Mouse (Mus musculus) embryonic facial prominence, embryonic 15.5 days (tissue): Measurements from ENCODE around the gene Qrsl1. TPM values are rescaled to one million over a fixed set of nuclear protein-coding genes. Genes with fewer than 3 reads are reported as not detected.

Experiments used
- ATAC-seq: fragments of 200-750 bp; cut with Nextera tagmentation; 2 replicates; pipeline ENCODE4 v1.8.0; 2017; ENCODE audit warnings: low read depth, moderate TSS enrichment; ENCODE audit not compliant: insufficient number of reproducible peaks, low FRiP score, low TSS enrichment
- H3K27ac ChIP-seq: fragments of 300-500 bp; sonication (generic); replicated peaks from 2 replicates; pipeline ENCODE4 v1.5.1; 2015; ENCODE audit warnings: mild to moderate bottlenecking, inconsistent platforms
- H3K27me3 ChIP-seq: fragments of 300-500 bp; sonication (generic); 2 replicates; pipeline ENCODE4 v1.6.1; 2015; ENCODE audit warnings: inconsistent platforms
- H3K36me3 ChIP-seq: fragments of 300-500 bp; sonication (generic); 2 replicates; pipeline ENCODE4 v1.6.1; 2015; ENCODE audit warnings: mild to moderate bottlenecking, inconsistent platforms
- H3K4me1 ChIP-seq: fragments of 300-500 bp; sonication (generic); 2 replicates; pipeline ENCODE4 v1.6.1; 2015; ENCODE audit warnings: inconsistent platforms
- H3K4me2 ChIP-seq: fragments of 300-500 bp; sonication (generic); replicated peaks from 2 replicates; pipeline ENCODE4 v1.6.1; 2015; ENCODE audit warnings: mild to moderate bottlenecking, inconsistent platforms
- H3K4me3 ChIP-seq: fragments of 300-500 bp; sonication (generic); replicated peaks from 2 replicates; pipeline ENCODE4 v1.5.1; 2015; ENCODE audit warnings: mild to moderate bottlenecking, inconsistent platforms
- H3K9ac ChIP-seq: fragments of 300-500 bp; sonication (generic); 2 replicates; pipeline ENCODE4 v1.6.1; 2015; ENCODE audit warnings: inconsistent platforms
- H3K9me3 ChIP-seq: fragments of 300-500 bp; sonication (generic); replicated peaks from 2 replicates; pipeline ENCODE4 v1.6.1; 2016; ENCODE audit warnings: inconsistent platforms
- WGBS: fragments of 180-500 bp; shearing (Covaris S2); methylation state at CpG from one replicate; pipeline ENCODE4 v1.1.7; 2015; 5-methylcytosine and 5-hydroxymethylcytosine counted together
- polyA plus RNA-seq: library from polyadenylated mRNA; unstranded; fragments of >200 nt; fragmentation: Nextera tagmentation; extraction: Ambion mirVana; gene quantifications from 2 replicates; pipeline ENCODE4 v1.2.1, GENCODE M21; 2015

Gene Qrsl1
- polyA plus RNA-seq, 1 experiment from 2014 or later = 17.1 TPM

DNA sequence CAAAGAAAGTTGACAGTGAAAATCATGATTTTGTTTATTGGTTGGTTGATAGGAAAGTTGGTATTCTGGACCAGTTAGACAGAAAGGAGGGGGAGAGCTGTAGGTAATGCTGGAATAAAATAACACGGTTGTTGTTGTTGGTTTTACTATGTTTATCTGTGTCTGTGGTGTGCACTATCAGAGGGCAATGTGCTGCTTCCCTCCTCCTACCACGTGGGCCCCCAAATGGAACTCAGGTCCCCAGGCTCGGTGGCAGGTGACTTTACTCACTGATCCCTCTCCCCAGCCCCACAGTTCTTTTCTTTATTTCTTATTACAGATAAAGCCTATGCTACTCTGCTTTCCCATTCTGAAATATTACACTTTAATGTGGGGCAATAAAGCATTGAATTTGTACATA, 10.7 kb upstream of the Qrsl1 start:
- Histone ChIP-seq H3K27ac (no peak overlapping the region), H3K9ac (no peak overlapping the region), H3K36me3 (no peaks in the 10 kb centered on the region), H3K4me1 (no peaks in the 10 kb centered on the region), H3K4me3 (no peak overlapping the region), H3K9me3 (no peaks in the 10 kb centered on the region), H3K27me3 (no peaks in the 10 kb centered on the region), H3K4me2 (no peak overlapping the region)
- ATAC-seq = no peak
- 78% methylated on average over 3 of the region's 3 CpGs for WGBS

DNA sequence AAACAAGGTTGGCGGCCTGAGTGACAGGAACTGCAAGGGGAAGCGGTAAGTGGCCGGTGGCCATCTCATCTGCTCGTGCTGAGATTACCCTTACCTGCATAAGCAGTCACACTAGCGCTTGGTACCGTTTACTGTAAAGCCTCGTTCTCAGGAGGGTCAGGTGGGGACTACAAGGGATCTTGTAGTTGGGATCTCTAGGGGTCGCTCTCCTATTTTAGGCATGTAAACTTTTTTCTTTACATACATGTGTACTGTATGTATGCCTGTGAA, 9.3 kb upstream of the Qrsl1 start:
- Histone ChIP-seq H3K4me1 (no peaks in the 10 kb centered on the region), H3K27me3 (no peaks in the 10 kb centered on the region), H3K9me3 (no peaks in the 10 kb centered on the region), H3K4me3 (no peak overlapping the region), H3K36me3 (no peaks in the 10 kb centered on the region), H3K9ac (no peak overlapping the region), H3K27ac (no peak overlapping the region), H3K4me2 (no peak overlapping the region)
- 85% methylated on average over 8 of the region's 8 CpGs for WGBS
- no peak for ATAC-seq

DNA sequence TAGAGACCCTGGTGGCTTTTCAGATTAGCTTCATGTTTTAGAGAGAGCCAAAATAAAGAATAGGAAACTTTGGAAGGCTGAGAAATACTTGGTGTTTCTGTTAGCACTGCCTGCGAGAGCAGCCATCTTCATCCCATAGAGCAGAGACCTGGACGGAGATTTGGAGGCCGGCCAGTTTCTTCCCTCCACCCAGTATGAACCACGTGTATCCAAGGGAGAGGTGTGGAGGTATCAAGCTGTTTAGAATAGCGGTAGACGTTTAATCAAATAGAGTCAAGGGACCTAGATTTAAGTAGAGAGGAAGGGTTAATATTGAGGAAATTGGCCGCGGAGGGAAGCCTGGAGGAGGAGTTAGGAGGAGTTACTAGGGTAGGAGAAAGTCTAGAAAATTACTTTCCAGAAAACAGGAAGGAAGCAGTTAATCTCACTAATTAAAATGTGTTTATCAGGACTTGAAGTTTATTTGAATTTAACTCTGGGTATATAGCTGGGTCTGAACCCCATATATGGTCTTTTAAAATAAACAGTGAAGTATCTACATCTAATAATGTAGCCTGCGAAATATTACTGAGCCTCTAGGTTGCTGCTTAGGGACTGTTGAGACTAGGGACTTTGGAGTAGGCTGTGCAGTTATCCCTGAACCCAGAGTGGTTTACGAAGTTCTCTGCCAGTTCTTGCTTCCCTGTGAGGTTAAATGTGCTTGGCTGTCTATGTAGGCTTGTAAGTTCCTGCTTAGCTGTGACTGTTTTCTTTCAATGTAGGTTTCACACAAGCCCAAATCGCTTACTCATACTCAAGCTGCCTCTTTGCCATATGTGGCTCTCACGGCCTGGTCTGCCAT, 8.7 kb upstream of the Qrsl1 start:
- H3K27me3 ChIP-seq = no peaks in the 10 kb centered on the region
- no peak overlapping the region for H3K4me2 ChIP-seq
- H3K9ac ChIP-seq = no peak overlapping the region
- no peaks in the 10 kb centered on the region for H3K4me1 ChIP-seq
- H3K27ac ChIP-seq = no peak overlapping the region
- 84% methylated on average over 12 of the region's 12 CpGs for WGBS
- ATAC-seq = no peak
- H3K4me3 ChIP-seq = no peak overlapping the region
- no peaks in the 10 kb centered on the region for H3K36me3 ChIP-seq
- no peaks in the 10 kb centered on the region for H3K9me3 ChIP-seq

DNA sequence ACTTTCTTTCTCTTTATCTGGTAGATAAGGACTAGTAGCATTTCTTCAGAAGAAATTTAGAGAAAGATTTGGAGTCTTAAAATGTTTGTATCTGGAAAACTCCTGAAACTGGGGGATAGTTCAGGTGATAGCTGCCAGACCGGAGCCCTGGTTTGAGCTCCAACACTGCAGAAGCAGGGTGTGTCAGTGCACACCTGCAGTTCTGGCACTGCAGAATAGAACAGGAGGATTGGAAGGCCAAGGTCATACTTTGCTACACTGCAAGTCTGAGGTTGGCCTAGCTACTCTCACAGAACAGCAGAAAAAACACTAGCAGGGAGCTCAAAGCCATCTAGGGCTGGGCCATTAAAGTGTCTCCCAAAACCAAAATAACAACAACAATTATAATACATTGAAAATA, 3.0 kb upstream of the Qrsl1 start:
- peaks cover 8% of the 10 kb centered on the region; the same call in 1 of the 2 replicates for H3K4me1 ChIP-seq
- no peak for ATAC-seq
- no peaks in the 10 kb centered on the region for H3K27me3 ChIP-seq
- WGBS = 97% methylated on average over 1 of the region's 1 CpGs
- H3K9ac ChIP-seq = no peak overlapping the region
- H3K36me3 ChIP-seq = no peaks in the 10 kb centered on the region
- no peak overlapping the region for H3K4me2 ChIP-seq
- no peaks in the 10 kb centered on the region for H3K9me3 ChIP-seq
- no peak overlapping the region for H3K4me3 ChIP-seq
- no peak overlapping the region for H3K27ac ChIP-seq

DNA sequence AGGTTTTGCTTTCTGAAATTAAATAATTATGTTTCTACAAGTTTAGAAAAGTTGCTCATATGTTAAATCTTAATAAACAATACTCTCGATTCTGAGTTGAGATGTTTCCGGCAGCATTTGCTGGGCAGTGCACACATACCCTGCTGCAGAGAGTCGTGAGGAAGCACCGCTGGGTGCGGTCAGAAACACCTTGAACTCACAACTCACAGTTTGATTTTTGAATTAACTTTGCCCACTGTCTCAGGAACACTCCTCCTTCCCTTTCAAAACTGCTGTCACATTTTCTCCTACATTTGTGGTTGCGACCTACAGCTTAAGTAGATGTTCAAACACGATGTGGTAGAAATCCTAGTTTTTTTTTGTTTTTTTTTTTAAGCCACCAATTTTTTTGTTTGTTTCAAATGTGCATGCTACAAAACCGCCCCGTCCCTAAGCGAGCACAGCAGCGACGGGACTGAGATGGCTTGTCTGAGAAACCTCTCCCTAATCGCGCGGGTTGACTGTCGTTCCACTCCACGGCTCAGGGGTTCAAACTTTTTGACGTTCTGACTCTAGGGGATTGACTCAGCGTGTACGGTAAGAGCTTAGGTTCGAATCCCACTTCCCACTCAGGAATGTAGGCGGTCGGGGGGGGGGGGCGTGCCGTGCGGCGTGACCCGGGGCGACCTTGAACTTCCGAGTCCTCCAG, 518 bp downstream of the Qrsl1 start:
- no peaks in the 10 kb centered on the region for H3K27me3 ChIP-seq
- H3K36me3 ChIP-seq = no peaks in the 10 kb centered on the region
- peaks cover 8% of the 10 kb centered on the region; the same call in 1 of the 2 replicates for H3K4me1 ChIP-seq
- H3K4me2 ChIP-seq = peak overlapping the region; percentile 49
- 6% methylated on average over 30 of the region's 30 CpGs for WGBS
- 0 out of 2 replicates have a peak overlapping the region, but pooled peaks have one; percentile 35 for H3K9ac ChIP-seq
- ATAC-seq = no peak; the same call in 1 of the 2 replicates
- H3K4me3 ChIP-seq = peak overlapping the region; percentile 80
- peak overlapping the region; percentile 56 for H3K27ac ChIP-seq
- H3K9me3 ChIP-seq = no peaks in the 10 kb centered on the region

DNA sequence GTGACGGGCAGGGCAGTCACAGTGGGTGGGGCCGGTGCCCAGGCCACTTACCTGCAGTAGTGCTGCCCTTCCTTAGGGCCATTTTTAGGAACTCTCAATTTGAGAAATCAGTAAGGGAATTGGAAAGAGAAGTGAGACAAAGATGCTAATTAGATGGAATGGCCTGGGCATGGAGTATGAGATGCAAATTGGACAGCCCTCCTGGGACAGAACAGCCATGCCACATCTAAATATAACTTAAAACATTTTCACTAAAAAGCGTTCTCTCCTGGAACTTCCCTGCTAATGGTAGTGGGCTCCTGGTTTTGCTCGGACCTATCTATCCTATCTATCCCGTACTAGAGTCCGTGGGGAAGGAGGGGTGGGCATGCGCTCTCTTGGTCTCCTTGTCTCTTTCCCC, 3.3 kb downstream of the Qrsl1 start:
- Histone ChIP-seq H3K4me1 (peaks cover 8% of the 10 kb centered on the region; the same call in 1 of the 2 replicates), H3K27me3 (no peaks in the 10 kb centered on the region), H3K9ac (no peak overlapping the region), H3K36me3 (0 out of 2 replicates have a peak, but pooled peaks cover 6% of the 10 kb centered on the region), H3K4me2 (no peak overlapping the region), H3K27ac (no peak overlapping the region), H3K4me3 (no peak overlapping the region), H3K9me3 (no peaks in the 10 kb centered on the region)
- no peak for ATAC-seq
- WGBS = 89% methylated on average over 7 of the region's 7 CpGs

DNA sequence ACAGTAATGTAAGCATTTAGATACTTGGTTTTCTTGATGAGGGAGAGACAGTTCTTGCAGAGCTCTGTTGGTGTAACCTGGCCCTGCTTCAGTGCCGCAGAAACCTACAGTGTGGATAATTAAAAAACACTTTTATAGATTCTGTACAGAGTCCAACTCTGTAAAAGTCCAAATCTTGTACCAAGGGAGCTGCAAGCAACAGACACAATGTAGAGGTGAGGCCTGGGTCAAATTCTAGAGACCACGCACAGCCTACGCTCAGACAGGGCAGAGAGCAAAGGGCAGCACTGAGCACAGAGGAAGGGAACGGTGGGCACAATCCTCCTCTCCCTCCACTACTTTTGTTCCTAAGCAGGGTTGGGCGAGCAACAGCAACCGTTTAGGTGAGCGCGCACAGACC, 5.5 kb downstream of the Qrsl1 start:
- Histone ChIP-seq H3K4me1 (no peaks in the 10 kb centered on the region), H3K9ac (no peak overlapping the region), H3K36me3 (0 out of 2 replicates have a peak, but pooled peaks cover 14% of the 10 kb centered on the region), H3K4me2 (no peak overlapping the region), H3K9me3 (no peaks in the 10 kb centered on the region), H3K27me3 (no peaks in the 10 kb centered on the region), H3K27ac (no peak overlapping the region), H3K4me3 (no peak overlapping the region)
- ATAC-seq = no peak
- 88% methylated on average over 8 of the region's 8 CpGs for WGBS

DNA sequence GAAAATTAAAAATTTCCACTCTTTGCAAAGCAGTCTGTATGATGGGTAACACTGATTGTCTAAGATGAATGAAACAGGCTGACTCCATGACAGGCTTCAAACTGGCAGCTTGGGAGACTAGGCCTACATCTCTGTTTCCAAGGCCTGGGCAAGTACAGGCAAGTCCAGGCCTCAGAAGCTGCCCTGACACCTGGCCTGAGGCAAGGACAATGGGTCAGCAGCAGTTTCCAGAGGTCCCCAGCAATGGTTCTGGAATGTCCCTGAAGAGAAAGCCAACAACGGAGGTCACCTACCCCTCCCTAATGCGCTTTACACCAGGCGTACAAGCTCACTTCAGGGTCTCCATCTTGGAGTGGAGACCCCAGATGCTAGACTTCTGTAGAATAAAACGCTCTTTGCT, 8.6 kb downstream of the Qrsl1 start:
- H3K9me3 ChIP-seq = no peaks in the 10 kb centered on the region
- no peaks in the 10 kb centered on the region for H3K27me3 ChIP-seq
- peaks cover 20% of the 10 kb centered on the region; the same call in 1 of the 2 replicates for H3K36me3 ChIP-seq
- ATAC-seq = no peak
- no peak overlapping the region for H3K9ac ChIP-seq
- no peaks in the 10 kb centered on the region for H3K4me1 ChIP-seq
- H3K4me2 ChIP-seq = no peak overlapping the region
- 93% methylated on average over 4 of the region's 4 CpGs for whole genome bisulfite sequencing
- H3K4me3 ChIP-seq = no peak overlapping the region
- no peak overlapping the region for H3K27ac ChIP-seq

DNA sequence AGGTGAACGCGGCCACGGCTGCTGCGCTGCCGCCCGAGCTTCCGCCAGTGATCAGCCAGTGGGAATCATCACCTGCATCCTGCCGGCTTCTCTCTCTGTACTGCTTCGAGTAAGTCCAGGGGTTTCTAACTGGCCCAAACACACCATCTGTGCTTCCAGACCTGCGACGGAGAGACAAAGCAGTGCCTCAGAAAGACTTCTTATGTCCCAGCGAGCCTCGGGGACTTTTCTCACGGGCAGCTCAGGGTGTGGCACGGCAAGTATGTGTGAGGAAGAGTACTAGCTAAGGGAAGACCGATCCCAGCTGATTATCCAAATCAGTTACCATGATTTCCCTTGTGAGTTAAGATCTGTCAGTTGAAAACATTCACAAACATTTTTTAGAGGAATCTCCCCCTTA, 12.6 kb downstream of the Qrsl1 start:
- no peak for ATAC-seq
- no peak overlapping the region for H3K27ac ChIP-seq
- H3K27me3 ChIP-seq = no peaks in the 10 kb centered on the region
- H3K9ac ChIP-seq = no peak overlapping the region
- no peaks in the 10 kb centered on the region for H3K4me1 ChIP-seq
- peaks cover 30% of the 10 kb centered on the region; the same call in 1 of the 2 replicates for H3K36me3 ChIP-seq
- WGBS = 92% methylated on average over 16 of the region's 16 CpGs
- H3K4me2 ChIP-seq = no peak overlapping the region
- no peak overlapping the region for H3K4me3 ChIP-seq
- no peaks in the 10 kb centered on the region for H3K9me3 ChIP-seq

DNA sequence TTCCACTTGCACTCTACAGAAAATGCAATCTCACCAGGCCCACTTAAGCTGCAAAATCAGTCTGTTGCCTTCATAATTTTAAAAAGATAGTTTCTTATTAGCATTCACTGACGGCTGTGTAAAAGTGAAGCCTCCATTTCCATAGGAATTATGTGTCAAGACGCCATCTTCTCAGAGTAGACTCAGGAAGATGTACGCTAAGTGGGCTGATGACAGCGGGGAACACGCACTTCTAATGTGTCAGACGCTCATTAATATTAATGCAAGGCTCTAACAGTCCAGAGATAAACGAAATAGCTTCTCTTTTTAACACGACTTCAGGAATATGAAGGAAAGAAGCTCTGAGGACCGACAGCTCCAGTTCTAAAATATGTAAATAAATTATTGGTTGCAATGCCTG, 13.9 kb downstream of the Qrsl1 start:
- WGBS = 92% methylated on average over 9 of the region's 9 CpGs
- Histone ChIP-seq H3K9me3 (no peaks in the 10 kb centered on the region), H3K27ac (no peak overlapping the region), H3K36me3 (peaks cover 22% of the 10 kb centered on the region; the same call in 1 of the 2 replicates), H3K4me1 (no peaks in the 10 kb centered on the region), H3K4me2 (no peak overlapping the region), H3K4me3 (no peak overlapping the region), H3K27me3 (no peaks in the 10 kb centered on the region), H3K9ac (no peak overlapping the region)
- no peak for ATAC-seq

DNA sequence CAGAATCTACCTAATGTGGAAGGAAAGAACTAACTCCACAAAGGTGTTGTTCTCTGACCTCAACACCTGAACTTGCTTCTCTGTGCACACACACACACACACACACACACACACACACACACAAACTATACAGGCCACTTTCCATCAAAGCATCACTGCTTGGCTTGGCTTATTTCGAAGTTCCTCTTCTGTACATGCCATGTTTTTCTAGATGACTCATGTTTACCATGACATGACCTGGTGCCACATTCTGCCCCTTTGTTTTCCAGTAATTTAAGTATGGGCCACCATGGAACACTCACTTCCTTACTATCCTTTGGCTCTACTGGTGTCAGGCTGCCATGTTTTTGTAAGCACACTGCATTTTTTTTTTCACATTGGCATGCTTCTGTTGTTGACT, 30.1 kb downstream of the Qrsl1 start:
- Histone ChIP-seq H3K4me3 (no peak overlapping the region), H3K4me2 (no peak overlapping the region), H3K36me3 (0 out of 2 replicates have a peak, but pooled peaks cover 2% of the 10 kb centered on the region), H3K9me3 (no peaks in the 10 kb centered on the region), H3K27ac (no peak overlapping the region), H3K9ac (no peak overlapping the region), H3K4me1 (no peaks in the 10 kb centered on the region), H3K27me3 (no peaks in the 10 kb centered on the region)
- 89% methylated on average over 1 of the region's 1 CpGs for WGBS
- no peak for ATAC-seq
